Mouse (Mus musculus): ENCODE measurements at regions not wholly inside any gene's neighbourhood (a gene's known extent, or its start where the extent isn't known, plus 50 kb on each side); places are given as distances from the start of the nearest gene placed in this dataset.

DNA sequence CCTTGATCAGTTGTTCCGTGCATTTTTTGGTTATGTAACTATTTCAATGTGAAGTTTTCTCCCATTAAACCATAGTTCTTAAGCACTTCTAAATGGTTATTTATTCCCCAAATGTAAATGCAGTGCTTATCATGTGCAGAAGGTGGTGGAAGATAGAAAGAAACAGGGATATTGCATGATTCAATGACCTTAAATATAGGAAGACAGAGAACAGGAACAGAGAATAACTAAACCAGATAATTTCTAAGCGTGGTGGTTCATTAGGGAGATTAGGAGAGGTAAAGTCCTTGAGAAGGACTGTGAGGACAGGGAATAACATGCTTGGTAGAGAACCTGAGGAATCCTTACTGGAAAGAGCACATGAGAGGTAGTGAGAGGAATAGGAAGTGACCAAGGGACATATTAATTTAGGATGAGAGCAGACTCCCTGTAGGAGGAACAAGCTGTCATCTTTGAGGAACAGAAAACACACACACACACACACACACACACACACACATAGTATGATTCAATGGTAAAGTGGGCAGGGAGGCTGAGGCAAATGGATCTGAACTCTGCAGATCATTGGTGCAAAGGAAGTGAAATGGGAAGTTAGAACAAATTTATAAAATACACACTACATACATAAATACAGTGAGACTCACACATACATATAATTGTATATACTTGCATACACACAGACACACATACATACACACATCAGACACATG, 143.4 kb upstream of the Chl1 start:
- H3K4me2 ChIP-seq = no peak overlapping the region
- no peak overlapping the region for H3K9ac ChIP-seq
- no peaks in the 10 kb centered on the region for H3K36me3 ChIP-seq
- ATAC-seq (ENCODE audit: low FRiP score) = no peak
- H3K27ac ChIP-seq = no peak overlapping the region
- no peaks in the 10 kb centered on the region for H3K27me3 ChIP-seq
- H3K4me3 ChIP-seq = no peak overlapping the region
- whole genome bisulfite sequencing = 84% methylated on average over 2 of the region's 2 CpGs
- no peaks in the 10 kb centered on the region for H3K4me1 ChIP-seq (replicated peaks)
- no peaks in the 10 kb centered on the region for H3K9me3 ChIP-seq

- H3K4me2 ChIP-seq = no peak overlapping the region
- peaks cover 6% of the 10 kb centered on the region for H3K4me1 ChIP-seq (replicated peaks)
- no peaks in the 10 kb centered on the region for H3K27me3 ChIP-seq
- no peak overlapping the region for H3K4me3 ChIP-seq
- ATAC-seq (ENCODE audit: low FRiP score) = no peak
- WGBS = 86% methylated on average over 7 of the region's 7 CpGs
- H3K27ac ChIP-seq = no peak overlapping the region
- H3K36me3 ChIP-seq = no peaks in the 10 kb centered on the region
- H3K9me3 ChIP-seq = no peaks in the 10 kb centered on the region
- no peak overlapping the region for H3K9ac ChIP-seq
Observed at GRCm38 (mm10) chr6:103374956-103375355, 135.4 kb upstream of the Chl1 start.

DNA sequence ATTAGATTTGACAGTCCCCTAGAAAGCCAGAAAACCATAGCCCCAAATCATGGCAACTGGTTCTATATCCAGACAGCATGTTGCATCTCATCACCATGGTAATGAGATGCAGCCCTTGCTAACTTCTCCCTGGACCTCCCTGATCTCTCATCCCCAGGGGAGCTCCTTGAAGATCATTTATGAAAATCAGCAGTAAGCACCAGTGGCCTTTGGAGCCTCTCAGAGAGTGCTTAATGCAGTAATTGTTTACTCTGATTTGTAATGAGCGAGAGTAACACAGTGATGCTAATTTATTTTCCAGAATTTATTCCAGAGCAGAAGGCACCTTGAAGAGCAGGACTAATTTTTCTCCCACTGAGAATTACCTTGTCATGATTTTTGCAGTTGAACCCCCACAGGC, 133.1 kb upstream of the Chl1 start:
- WGBS = 28% methylated on average over 1 of the region's 1 CpGs
- peak overlapping the region; percentile 36 for H3K27ac ChIP-seq
- H3K4me1 ChIP-seq (replicated peaks) = peaks cover 20% of the 10 kb centered on the region
- no peaks in the 10 kb centered on the region for H3K9me3 ChIP-seq
- H3K9ac ChIP-seq = no peak overlapping the region
- no peak overlapping the region for H3K4me2 ChIP-seq
- 0 out of 2 replicates have a peak, but pooled peaks have one; percentile 29 for ATAC-seq (ENCODE audit: low FRiP score)
- H3K27me3 ChIP-seq = no peaks in the 10 kb centered on the region
- no peak overlapping the region for H3K4me3 ChIP-seq
- no peaks in the 10 kb centered on the region for H3K36me3 ChIP-seq

DNA sequence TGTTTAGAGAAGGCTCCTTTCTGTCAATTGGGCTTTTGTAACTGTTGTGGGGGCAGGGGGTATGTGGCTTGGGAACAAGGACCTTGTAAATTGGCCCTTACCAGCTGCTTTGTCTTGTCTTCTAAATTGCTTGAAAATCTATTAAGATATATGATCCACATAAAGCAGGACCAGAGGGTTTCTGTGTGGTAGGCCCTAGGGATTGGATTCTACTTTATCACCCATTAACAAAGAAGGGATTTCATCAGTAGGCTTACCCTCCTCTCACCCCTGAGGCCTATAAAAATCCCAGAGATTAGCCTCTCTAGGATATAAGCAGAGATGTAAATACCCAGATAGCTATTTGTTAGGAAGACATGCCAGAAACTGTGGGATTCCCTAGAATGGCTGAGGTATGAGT, 132.3 kb upstream of the Chl1 start:
- ATAC-seq (ENCODE audit: low FRiP score) = no peak
- no peaks in the 10 kb centered on the region for H3K9me3 ChIP-seq
- no peak overlapping the region for H3K4me2 ChIP-seq
- no peak overlapping the region for H3K4me3 ChIP-seq
- H3K9ac ChIP-seq = no peak overlapping the region
- H3K4me1 ChIP-seq (replicated peaks) = peaks cover 24% of the 10 kb centered on the region
- no peaks in the 10 kb centered on the region for H3K36me3 ChIP-seq
- no peaks in the 10 kb centered on the region for H3K27me3 ChIP-seq
- peak overlapping the region; percentile 53; the same call in 1 of the 2 replicates for H3K27ac ChIP-seq

- H3K27me3 ChIP-seq = no peaks in the 10 kb centered on the region
- H3K27ac ChIP-seq = peak overlapping the region; percentile 72
- H3K4me2 ChIP-seq = no peak overlapping the region
- H3K4me1 ChIP-seq (replicated peaks) = peaks cover 24% of the 10 kb centered on the region
- no peaks in the 10 kb centered on the region for H3K9me3 ChIP-seq
- no peak overlapping the region for H3K9ac ChIP-seq
- WGBS = 17% methylated on average over 1 of the region's 1 CpGs
- H3K4me3 ChIP-seq = no peak overlapping the region
- no peaks in the 10 kb centered on the region for H3K36me3 ChIP-seq
- ATAC-seq (ENCODE audit: low FRiP score) = peak; percentile 38; the same call in 1 of the 2 replicates
Observed at GRCm38 (mm10) chr6:103381030-103381429, 129.4 kb upstream of the Chl1 start.

- ATAC-seq (ENCODE audit: low FRiP score) = no peak
- Histone ChIP-seq H3K4me2 (no peak overlapping the region), H3K36me3 (no peaks in the 10 kb centered on the region), H3K4me3 (no peak overlapping the region), H3K9ac (no peak overlapping the region), H3K27ac (peak overlapping the region; percentile 72), H3K9me3 (no peaks in the 10 kb centered on the region), H3K4me1 (replicated peaks) (peaks cover 27% of the 10 kb centered on the region), H3K27me3 (no peaks in the 10 kb centered on the region)
- 52% methylated on average over 2 of the region's 2 CpGs for WGBS
Observed at GRCm38 (mm10) chr6:103381930-103382329, 128.5 kb upstream of the Chl1 start.

DNA sequence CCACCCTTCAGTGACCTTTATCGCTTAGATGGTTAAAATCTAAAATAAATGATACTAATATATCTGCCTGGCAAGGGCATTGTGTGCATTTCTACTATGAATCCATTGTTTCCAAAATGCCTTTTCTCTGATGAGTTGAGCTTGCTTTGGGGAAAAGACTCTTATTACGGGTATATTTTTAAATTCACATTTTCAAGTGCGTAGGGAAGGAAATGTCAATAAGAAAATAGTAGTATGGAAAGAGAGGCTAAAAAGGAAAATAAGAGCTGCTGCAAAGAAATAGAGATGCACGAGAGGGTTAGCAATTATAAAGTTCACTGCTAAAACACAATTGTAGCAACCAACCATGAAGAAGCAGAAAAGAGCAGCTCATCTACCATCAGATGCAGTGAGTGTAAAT, 123.8 kb upstream of the Chl1 start:
- WGBS = 39% methylated on average over 4 of the region's 4 CpGs
- no peaks in the 10 kb centered on the region for H3K27me3 ChIP-seq
- no peaks in the 10 kb centered on the region for H3K9me3 ChIP-seq
- no peaks in the 10 kb centered on the region for H3K36me3 ChIP-seq
- peaks cover 14% of the 10 kb centered on the region for H3K4me1 ChIP-seq (replicated peaks)
- no peak for ATAC-seq (ENCODE audit: low FRiP score)
- no peak overlapping the region for H3K4me3 ChIP-seq
- H3K9ac ChIP-seq = no peak overlapping the region
- H3K27ac ChIP-seq = 0 out of 2 replicates have a peak overlapping the region, but pooled peaks have one; percentile 3
- H3K4me2 ChIP-seq = no peak overlapping the region

- no peaks in the 10 kb centered on the region for H3K9me3 ChIP-seq
- H3K36me3 ChIP-seq = no peaks in the 10 kb centered on the region
- H3K4me2 ChIP-seq = no peak overlapping the region
- H3K27me3 ChIP-seq = no peaks in the 10 kb centered on the region
- H3K9ac ChIP-seq = no peak overlapping the region
- ATAC-seq (ENCODE audit: low FRiP score) = no peak
- H3K4me1 ChIP-seq (replicated peaks) = no peaks in the 10 kb centered on the region
- no peak overlapping the region for H3K27ac ChIP-seq
- H3K4me3 ChIP-seq = no peak overlapping the region
Observed at GRCm38 (mm10) chr6:103405961-103406360, 104.4 kb upstream of the Chl1 start.

GRCm38 (mm10) chr6:103414888-103415287, 95.5 kb upstream of the Chl1 start:
- Histone ChIP-seq H3K4me3 (no peak overlapping the region), H3K27ac (no peak overlapping the region), H3K9me3 (no peaks in the 10 kb centered on the region), H3K36me3 (no peaks in the 10 kb centered on the region), H3K4me1 (replicated peaks) (no peaks in the 10 kb centered on the region), H3K9ac (no peak overlapping the region), H3K27me3 (no peaks in the 10 kb centered on the region), H3K4me2 (no peak overlapping the region)
- 72% methylated on average over 2 of the region's 2 CpGs for WGBS
- ATAC-seq (ENCODE audit: low FRiP score) = no peak

DNA sequence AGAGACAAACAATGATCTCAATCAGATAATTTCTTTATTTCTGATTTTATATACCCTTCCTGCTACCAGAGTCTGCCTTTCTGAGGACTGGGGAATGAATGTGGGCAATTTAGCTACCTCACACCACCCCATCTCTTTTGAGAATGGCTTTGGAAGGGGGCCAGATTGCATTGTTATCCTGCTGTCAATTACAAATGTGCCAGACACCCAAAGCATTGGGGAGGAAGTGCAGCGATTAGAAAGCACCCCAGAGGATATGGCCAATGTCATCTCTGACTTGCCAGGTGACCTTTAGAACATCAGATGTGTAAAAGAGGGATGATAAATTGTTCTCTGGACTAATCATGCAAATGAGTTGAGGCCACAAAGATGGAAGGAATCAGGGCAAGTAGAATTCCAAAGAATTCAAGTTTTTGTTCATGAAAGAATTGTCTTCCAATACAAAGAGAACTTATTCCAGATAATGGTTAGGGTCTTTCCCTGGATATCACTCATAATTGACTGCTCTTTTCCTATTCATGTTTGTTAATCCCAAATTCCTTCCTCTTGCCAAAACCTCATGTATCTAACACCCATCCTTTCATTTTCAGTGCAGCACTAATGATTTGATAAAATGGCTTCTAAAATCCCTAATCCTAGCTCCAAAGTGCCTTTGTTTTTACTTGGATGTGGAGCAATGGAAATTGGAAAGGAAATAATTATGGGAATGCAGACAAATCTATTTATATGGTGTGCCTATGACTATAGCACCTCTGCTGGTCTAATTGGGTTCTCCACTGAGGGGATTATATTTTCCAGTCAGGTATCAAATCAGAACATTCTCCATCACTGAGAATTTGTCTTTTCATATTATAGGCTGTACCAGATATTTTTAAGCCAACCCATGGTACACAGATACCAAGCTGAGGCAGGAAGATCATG, 89.1 kb upstream of the Chl1 start:
- H3K4me3 ChIP-seq = no peak overlapping the region
- WGBS = 13% methylated on average over 1 of the region's 1 CpGs
- no peak overlapping the region for H3K4me2 ChIP-seq
- H3K9ac ChIP-seq = no peak overlapping the region
- ATAC-seq (ENCODE audit: low FRiP score) = no peak
- H3K36me3 ChIP-seq = no peaks in the 10 kb centered on the region
- H3K27ac ChIP-seq = no peak overlapping the region
- H3K9me3 ChIP-seq = no peaks in the 10 kb centered on the region
- H3K27me3 ChIP-seq = no peaks in the 10 kb centered on the region
- H3K4me1 ChIP-seq (replicated peaks) = peaks cover 3% of the 10 kb centered on the region; the same call in 1 of the 2 replicates

- Histone ChIP-seq H3K27ac (peak overlapping the region; percentile 71), H3K9ac (0 out of 2 replicates have a peak overlapping the region, but pooled peaks have one; percentile 8), H3K9me3 (no peaks in the 10 kb centered on the region), H3K4me2 (no peak overlapping the region), H3K27me3 (no peaks in the 10 kb centered on the region), H3K4me1 (replicated peaks) (no peaks in the 10 kb centered on the region; the same call in 1 of the 2 replicates), H3K36me3 (no peaks in the 10 kb centered on the region), H3K4me3 (no peak overlapping the region)
- 58% methylated on average over 5 of the region's 5 CpGs for WGBS
- ATAC-seq (ENCODE audit: low FRiP score) = peak; percentile 86
Observed at GRCm38 (mm10) chr6:103430933-103431594, 79.3 kb upstream of the Chl1 start.

DNA sequence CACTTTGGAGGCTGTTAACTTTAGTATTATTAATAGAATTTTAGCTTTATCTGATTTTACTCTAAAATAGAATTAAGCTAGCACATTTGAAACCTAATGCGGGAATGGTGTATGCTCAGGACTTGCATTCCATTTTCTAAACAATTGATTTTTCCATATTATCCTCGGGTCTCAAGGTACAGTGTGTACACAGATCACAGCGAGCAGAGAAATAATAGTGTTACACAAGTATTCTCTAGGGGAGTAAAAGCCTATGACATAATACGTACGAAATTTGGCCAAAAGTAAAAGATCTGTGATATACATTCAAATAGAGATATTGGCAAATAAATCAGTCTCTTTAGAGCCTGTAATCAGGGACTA, 78.8 kb upstream of the Chl1 start:
- H3K27me3 ChIP-seq = no peaks in the 10 kb centered on the region
- no peaks in the 10 kb centered on the region; the same call in 1 of the 2 replicates for H3K4me1 ChIP-seq (replicated peaks)
- no peaks in the 10 kb centered on the region for H3K36me3 ChIP-seq
- H3K9me3 ChIP-seq = no peaks in the 10 kb centered on the region
- no peak overlapping the region for H3K9ac ChIP-seq
- peak overlapping the region; percentile 40 for H3K27ac ChIP-seq
- WGBS = 69% methylated on average over 5 of the region's 5 CpGs
- no peak for ATAC-seq (ENCODE audit: low FRiP score)
- no peak overlapping the region for H3K4me2 ChIP-seq
- H3K4me3 ChIP-seq = no peak overlapping the region

Data from hindbrain, embryonic 13.5 days (tissue).